Mouse (Mus musculus) monocyte, adult 5-6 weeks (primary cell): ENCODE data around the gene Cntnap5a. TPM values are rescaled to one million over a fixed set of nuclear protein-coding genes. Genes with fewer than 3 reads are reported as not detected.
"Not testable (repeated sequence)": the region's sequence is repeated elsewhere in the genome, so short reads cannot be mapped to it uniquely, and the experiment has no call there.

Experiments used
- ATAC-seq: fragments of 153-309, 156-312 bp; replicated peaks from 2 replicates; pipeline ENCODE4 v1.8.0; 2017; ENCODE audit warnings: mild to moderate bottlenecking; ENCODE audit not compliant: low TSS enrichment, insufficient number of reproducible peaks, severe bottlenecking, poor library complexity, low FRiP score
- total RNA-seq: library from RNA; stranded (forward); fragments of 200-1000, 200-491, 200-594 nt; gene quantifications from 3 replicates; pipeline ENCODE4 v1.2.3, GENCODE M21; 2017

The Cntnap5a gene
- total RNA-seq, 1 experiment from 2014 or later = not detected

GRCm38 (mm10) chr1:116029653-116030052, 345.1 kb downstream of the Cntnap5a start:
- ATAC-seq = no peak

GRCm38 (mm10) chr1:116035897-116036296, 351.3 kb downstream of the Cntnap5a start:
- no peak for ATAC-seq

GRCm38 (mm10) chr1:116036894-116037293, 352.3 kb downstream of the Cntnap5a start:
- no peak for ATAC-seq

GRCm38 (mm10) chr1:116044083-116044482, 359.5 kb downstream of the Cntnap5a start:
- no peak for ATAC-seq

- ATAC-seq = no peak
Measured at GRCm38 (mm10) chr1:116107010-116107723, 422.6 kb downstream of the Cntnap5a start.

GRCm38 (mm10) chr1:116107724-116108058, 423.1 kb downstream of the Cntnap5a start:
- ATAC-seq = no peak

GRCm38 (mm10) chr1:116108381-116108780, 423.8 kb downstream of the Cntnap5a start:
- no peak for ATAC-seq

- ATAC-seq = no peak
Measured at GRCm38 (mm10) chr1:116125767-116126166, 441.2 kb downstream of the Cntnap5a start.

- no peak for ATAC-seq
Measured at GRCm38 (mm10) chr1:116127085-116127484, 442.5 kb downstream of the Cntnap5a start.

GRCm38 (mm10) chr1:116128450-116129246, 444.1 kb downstream of the Cntnap5a start:
- no peak for ATAC-seq

GRCm38 (mm10) chr1:116132471-116132870, 447.9 kb downstream of the Cntnap5a start:
- no peak for ATAC-seq

GRCm38 (mm10) chr1:116149764-116150369, 465.3 kb downstream of the Cntnap5a start:
- no peak for ATAC-seq

- no peak for ATAC-seq
Measured at GRCm38 (mm10) chr1:116184471-116184870, 499.9 kb downstream of the Cntnap5a start.

GRCm38 (mm10) chr1:116188142-116188541, 503.6 kb downstream of the Cntnap5a start:
- not testable (repeated sequence) for ATAC-seq

GRCm38 (mm10) chr1:116192299-116192698, 507.7 kb downstream of the Cntnap5a start:
- ATAC-seq = no peak

- no peak for ATAC-seq
Measured at GRCm38 (mm10) chr1:116216883-116217282, 532.3 kb downstream of the Cntnap5a start.

GRCm38 (mm10) chr1:116240538-116240937, 556.0 kb downstream of the Cntnap5a start:
- no peak for ATAC-seq

GRCm38 (mm10) chr1:116243856-116244255, 559.3 kb downstream of the Cntnap5a start:
- no peak for ATAC-seq

GRCm38 (mm10) chr1:116281144-116281543, 596.6 kb downstream of the Cntnap5a start:
- no peak for ATAC-seq

- no peak for ATAC-seq
Measured at GRCm38 (mm10) chr1:116283968-116284367, 599.4 kb downstream of the Cntnap5a start.
